In genomic region chr2:142882871-142883624, GRCm38 (mm10) we compare ENCODE assay signal across 15 mouse cellular contexts. TPM values are rescaled to one million over a fixed set of nuclear protein-coding genes. Genes with fewer than 3 reads are reported as not detected.
DNase-seq lines count a peak whose midpoint lies in the region; ATAC-seq and TF ChIP-seq lines count a peak whose summit lies in the region.
"Had no signal": no experiment of that assay in that cellular context is flagged by ENCODE, and none has a peak within 500 bp of the region (broad histone marks: within the 10 kb centered on the region; RNA-seq: fewer than 3 reads in every experiment).

No protein-coding gene starts in this region.

- no peaks in the 10 kb centered on the region for H3K9me3 ChIP-seq in liver, embryonic 12.5 days (replicated peaks)
- H3K9me3 ChIP-seq in neural tube, embryonic 15.5 days (replicated peaks), result no peaks in the 10 kb centered on the region
- H3K9me3 ChIP-seq: heart, embryonic 10.5 days; midbrain, embryonic 15.5 days had no signal

- peak; percentile 33 for DNase-seq in embryo, embryonic 9.5 days (ENCODE audit: extremely low spot score)
- DNase-seq in embryo, embryonic 11 days, result no peak
- DNase-seq in liver, adult 2 months (ENCODE audit: extremely low read depth, low read depth, low spot score), result peak; percentile 48
- peak; percentile 75 for DNase-seq in kidney, adult 8-10 months
- DNase-seq in skeletal muscle tissue, adult 2 months (ENCODE audit: low read depth, low spot score), result peak; percentile 64
- DNase-seq in thymus, adult 2 months, result no peak
- DNase-seq: adrenal gland, postnatal 14 days; cerebellum, adult 8-10 months; lung, adult 2 months; thymus, postnatal 25 days had no signal

- peaks cover 8% of the 10 kb centered on the region for H3K4me1 ChIP-seq in liver, adult 2 months (ENCODE audit: control insufficient read depth, insufficient read depth, low read length)
- H3K4me1 ChIP-seq in liver, embryonic 12.5 days, result peaks cover 12% of the 10 kb centered on the region
- H3K4me1 ChIP-seq in thymus, adult 2 months (replicated peaks; ENCODE audit: control insufficient read depth, insufficient read depth, low read length), result no peaks in the 10 kb centered on the region
- H3K4me1 ChIP-seq in neural tube, embryonic 15.5 days, result no peaks in the 10 kb centered on the region
- H3K4me1 ChIP-seq: midbrain, embryonic 15.5 days had no signal

- H3K79me2 ChIP-seq in liver, adult 2 months (ENCODE audit: control insufficient read depth, insufficient read depth, low read length), result peaks cover 5% of the 10 kb centered on the region; the same call in 1 of the 2 replicates

- H3K36me3 ChIP-seq in liver, adult 2 months (ENCODE audit: control insufficient read depth, insufficient read depth, low read length), result no peaks in the 10 kb centered on the region
- H3K36me3 ChIP-seq in liver, embryonic 12.5 days, result no peaks in the 10 kb centered on the region
- H3K36me3 ChIP-seq in thymus, adult 2 months (ENCODE audit: control insufficient read depth, insufficient read depth, low read length), result no peaks in the 10 kb centered on the region
- no peaks in the 10 kb centered on the region for H3K36me3 ChIP-seq in neural tube, embryonic 15.5 days
- H3K36me3 ChIP-seq: heart, embryonic 10.5 days; midbrain, embryonic 15.5 days had no signal

- 60% methylated on average over 7 of the region's 7 CpGs for WGBS in liver, adult 2 months
- WGBS in liver, embryonic 12.5 days (ENCODE audit: insufficient replicate concordance), result 64% methylated on average over 7 of the region's 7 CpGs
- 88% methylated on average over 7 of the region's 7 CpGs for WGBS in thymus, adult 2 months
- 69% methylated on average over 7 of the region's 7 CpGs for WGBS in neural tube, embryonic 15.5 days

- no peak for ATAC-seq in liver, embryonic 12.5 days
- ATAC-seq in neural tube, embryonic 15.5 days (ENCODE audit: low FRiP score), result no peak
- ATAC-seq: inflammation-experienced regulatory T-cells, adult 6 months; midbrain, embryonic 15.5 days had no signal

- H3K9ac ChIP-seq in liver, adult 2 months (ENCODE audit: low read depth, low read length), result no peak overlapping the region
- no peak overlapping the region for H3K9ac ChIP-seq in liver, embryonic 12.5 days
- H3K9ac ChIP-seq in neural tube, embryonic 15.5 days (replicated peaks), result no peak overlapping the region
- H3K9ac ChIP-seq: midbrain, embryonic 15.5 days had no signal

- H3K27me3 ChIP-seq in liver, adult 2 months (ENCODE audit: control insufficient read depth, insufficient read depth, low read length), result no peaks in the 10 kb centered on the region
- H3K27me3 ChIP-seq in liver, embryonic 12.5 days (replicated peaks), result no peaks in the 10 kb centered on the region
- no peaks in the 10 kb centered on the region for H3K27me3 ChIP-seq in thymus, adult 2 months (ENCODE audit: control insufficient read depth, insufficient read depth, low read length)
- H3K27me3 ChIP-seq in neural tube, embryonic 15.5 days (replicated peaks), result no peaks in the 10 kb centered on the region
- H3K27me3 ChIP-seq: midbrain, embryonic 15.5 days had no signal

- no peak for TF ChIP-seq POLR2A in liver, adult 2 months (IDR thresholded peaks at IDR 0.05; ENCODE audit: extremely low read depth, insufficient read depth, low read length)
- no peak for TF ChIP-seq POLR2A in thymus, adult 2 months (IDR thresholded peaks at IDR 0.05; ENCODE audit: control insufficient read depth, extremely low read depth, insufficient read depth, low read length, poor library complexity)

- H3K27ac ChIP-seq in liver, adult 2 months (replicated peaks; ENCODE audit: insufficient read depth, low read depth, low read length), result no peak overlapping the region
- no peak overlapping the region for H3K27ac ChIP-seq in liver, embryonic 12.5 days
- no peak overlapping the region for H3K27ac ChIP-seq in thymus, adult 2 months (ENCODE audit: control insufficient read depth, insufficient read depth, low read length)
- H3K27ac ChIP-seq in neural tube, embryonic 15.5 days (replicated peaks), result no peak overlapping the region
- H3K27ac ChIP-seq: heart, embryonic 10.5 days; midbrain, embryonic 15.5 days had no signal

- no peak overlapping the region for H3K4me3 ChIP-seq in liver, adult 2 months (ENCODE audit: insufficient read depth, low read depth, low read length)
- H3K4me3 ChIP-seq in liver, embryonic 12.5 days, result no peak overlapping the region
- H3K4me3 ChIP-seq in thymus, adult 2 months (ENCODE audit: control insufficient read depth, insufficient read depth, low read length), result no peak overlapping the region
- no peak overlapping the region for H3K4me3 ChIP-seq in neural tube, embryonic 15.5 days (replicated peaks)
- H3K4me3 ChIP-seq: heart, embryonic 10.5 days; midbrain, embryonic 15.5 days had no signal

- H3K4me2 ChIP-seq in liver, embryonic 12.5 days, result no peak overlapping the region
- H3K4me2 ChIP-seq in neural tube, embryonic 15.5 days, result no peak overlapping the region
- H3K4me2 ChIP-seq: midbrain, embryonic 15.5 days had no signal

- TF ChIP-seq CTCF in liver, adult 2 months (IDR thresholded peaks at IDR 0.05; ENCODE audit: low read depth, low read length), result no peak
- TF ChIP-seq CTCF in thymus, adult 2 months (IDR thresholded peaks at IDR 0.05; ENCODE audit: borderline replicate concordance, control insufficient read depth, extremely low read depth, insufficient read depth, low read length, poor library complexity), result no peak

RNA-seq across cellular contexts. Expression of gene Kif16b, which starts 18.3 kb away (rescaled TPM):
- 18.4 and 19.3 TPM in 2 replicates for total RNA-seq in liver, adult 2 months (2014; rRNA removed)
- 5.3 and 5.8 TPM in 2 replicates for polyA plus RNA-seq in liver, adult 2 months (2012; rRNA removed)
- 5.7 and 5.8 TPM in 2 replicates for polyA plus RNA-seq in liver, embryonic 12.5 days (2016; fragmentation: Nextera tagmentation; extraction: Ambion mirVana)
- polyA plus RNA-seq in thymus, adult 2 months (2012; rRNA removed), result 8.6 and 9.5 TPM in 2 replicates
- 3.1 and 4.0 TPM in 2 replicates for polyA plus RNA-seq in neural tube, embryonic 15.5 days (2015; fragmentation: Nextera tagmentation; extraction: Ambion mirVana)

Comparison
In these comparisons a context has a peak if more than half of its experiments do, and no peak if none do; other contexts are left out.
1. DNase-seq: peak in embryo, embryonic 9.5 days (single experiment), liver, adult 2 months (single experiment), kidney, adult 8-10 months (2 of 2) and skeletal muscle tissue, adult 2 months (single experiment); none in embryo, embryonic 11 days (single experiment) and thymus, adult 2 months (single experiment).